Mouse (Mus musculus) heart, postnatal 0 days (tissue): Measurements from ENCODE around the gene Myo1g.

Experiments
- CTCF ChIP-seq: IDR thresholded peaks from 2 replicates; pipeline ENCODE4 v1.5.1; 2016; ENCODE audit warnings: antibody characterized with exemption, control low read depth, low read depth
- EP300 ChIP-seq: IDR thresholded peaks from 2 replicates; pipeline ENCODE4 v1.6.1; 2016; ENCODE audit warnings: antibody characterized with exemption, low read depth

DNA sequence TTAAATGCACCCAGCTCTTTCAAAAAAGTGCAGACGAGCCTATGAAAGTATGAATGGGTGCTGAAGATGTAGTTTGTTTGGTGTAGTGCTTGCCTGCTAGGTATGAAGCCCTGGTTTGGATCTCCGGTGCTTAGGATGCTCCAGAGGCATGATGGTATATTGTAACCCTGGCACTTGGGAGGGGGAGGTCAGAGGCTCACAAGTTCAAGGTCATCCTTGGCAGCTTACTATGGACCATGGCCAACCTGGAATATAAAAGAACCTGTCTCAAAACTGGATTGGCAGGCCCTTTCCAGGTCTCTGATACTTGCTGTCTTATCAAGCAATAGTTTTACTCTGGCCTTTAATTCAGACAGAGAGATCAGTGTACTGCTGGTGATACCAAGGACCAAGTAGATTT, 29.0 kb upstream of the Myo1g start:
- no peak for TF ChIP-seq CTCF
- TF ChIP-seq EP300, result no peak
